Mouse (Mus musculus) liver, embryonic 14.5 days (tissue): ENCODE results near the gene Kif17.

Source experiments
- CTCF ChIP-seq: IDR thresholded peaks from 2 replicates; pipeline ENCODE4 v1.5.1; 2016; ENCODE audit warnings: antibody characterized with exemption, low read depth, control low read depth
- EP300 ChIP-seq: IDR thresholded peaks from 2 replicates; pipeline ENCODE4 v1.6.1; 2016; ENCODE audit warnings: antibody characterized with exemption, low read depth

DNA sequence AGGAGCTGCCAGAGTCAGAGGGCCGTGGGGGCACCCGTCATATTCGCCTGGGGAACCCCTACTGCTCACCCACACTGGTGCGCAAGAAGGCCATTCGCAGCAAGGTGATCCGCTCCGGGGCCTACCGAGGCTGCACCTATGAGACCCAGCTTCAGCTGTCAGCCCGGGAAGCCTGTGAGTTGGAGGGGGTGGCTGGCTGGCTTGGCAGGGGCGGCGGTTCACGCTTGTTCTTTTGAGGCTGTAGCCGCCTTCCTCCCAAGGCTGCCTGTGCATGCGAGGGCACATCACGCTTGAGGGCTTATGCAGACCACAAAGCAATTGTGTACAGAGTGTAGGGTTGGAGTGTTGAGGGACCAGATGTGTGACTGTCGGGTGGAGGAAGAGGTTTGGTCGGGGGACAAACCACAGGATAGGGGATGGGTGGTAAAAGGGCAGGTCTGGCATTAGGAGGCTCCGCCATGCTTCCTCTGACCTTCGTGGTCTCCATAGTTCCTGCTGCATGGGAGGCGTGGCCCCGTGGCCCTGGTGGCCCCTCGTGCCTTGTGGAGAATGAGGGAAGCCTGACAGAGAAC, 7.0 kb downstream of the Kif17 start:
- TF ChIP-seq CTCF, result no peak
- TF ChIP-seq EP300, result no peak
